Mouse (Mus musculus) cerebellum, adult 9-10 months (tissue): ENCODE measurements around the gene Nrxn3.
A peak's percentile ranks its signal among the peaks of the same experiment; 100 is the strongest.

Source experiments
- DNase-seq: peaks from one replicate; pipeline ENCODE4 v3.0.0; 2022

Gene Nrxn3

GRCm38 (mm10) chr12:89073167-89073743, 350.6 kb downstream of the Nrxn3 start:
- no peak for DNase-seq

GRCm38 (mm10) chr12:89074551-89075295, 352.0 kb downstream of the Nrxn3 start:
- no peak for DNase-seq

- no peak for DNase-seq
Observed at GRCm38 (mm10) chr12:89093806-89094479, 371.3 kb downstream of the Nrxn3 start.

GRCm38 (mm10) chr12:89097561-89097960, 374.9 kb downstream of the Nrxn3 start:
- DNase-seq = no peak

- peak; percentile 31 for DNase-seq
Observed at GRCm38 (mm10) chr12:89106029-89106733, 383.5 kb downstream of the Nrxn3 start.

GRCm38 (mm10) chr12:89106881-89107584, 384.4 kb downstream of the Nrxn3 start:
- no peak for DNase-seq

- no peak for DNase-seq
Observed at GRCm38 (mm10) chr12:89109779-89110335, 387.2 kb downstream of the Nrxn3 start.

- DNase-seq = no peak
Observed at GRCm38 (mm10) chr12:89128602-89129001, 405.9 kb downstream of the Nrxn3 start.

- DNase-seq = no peak
Observed at GRCm38 (mm10) chr12:89129139-89129907, 406.6 kb downstream of the Nrxn3 start.

GRCm38 (mm10) chr12:89134333-89134732, 411.7 kb downstream of the Nrxn3 start:
- peak; percentile 5 for DNase-seq

GRCm38 (mm10) chr12:89134774-89135307, 412.2 kb downstream of the Nrxn3 start:
- no peak for DNase-seq

- no peak for DNase-seq
Observed at GRCm38 (mm10) chr12:89148974-89149411, 426.3 kb downstream of the Nrxn3 start.

GRCm38 (mm10) chr12:89149455-89149854, 426.8 kb downstream of the Nrxn3 start:
- no peak for DNase-seq

GRCm38 (mm10) chr12:89156086-89156757, 433.5 kb downstream of the Nrxn3 start:
- DNase-seq = no peak

GRCm38 (mm10) chr12:89159353-89159752, 436.7 kb downstream of the Nrxn3 start:
- no peak for DNase-seq

GRCm38 (mm10) chr12:89174306-89175159, 451.9 kb downstream of the Nrxn3 start:
- DNase-seq = no peak

GRCm38 (mm10) chr12:89179970-89180666, 457.4 kb downstream of the Nrxn3 start:
- no peak for DNase-seq

- no peak for DNase-seq
Observed at GRCm38 (mm10) chr12:89181157-89181561, 458.5 kb downstream of the Nrxn3 start.
